Mouse (Mus musculus) heart, adult 18-20 months (tissue): ENCODE results near the gene Gm21981. TPM values are rescaled to one million over a fixed set of nuclear protein-coding genes. Genes with fewer than 3 reads are reported as not detected.
A peak's percentile ranks its signal among the peaks of the same experiment; 100 is the strongest.

Experiments
- DNase-seq, 2 experiments: peaks; one replicate each; pipeline ENCODE4 v3.0.0; 2021 to 2022; ENCODE audit warnings: mixed read lengths in 1 of 2
- total RNA-seq, 2 experiments: library from RNA; stranded (reverse); gene quantifications; 2 replicates each; pipeline ENCODE4 v1.2.3; 2021

Gene Gm21981
- total RNA-seq, 2 experiments from 2014 or later = 0.40 to 0.75 TPM

GRCm38 (mm10) chr17:47702548-47703345, 8.5 kb upstream of the Gm21981 start:
- no peak for DNase-seq

- no peak for DNase-seq
Measured at GRCm38 (mm10) chr17:47701793-47702192, 7.5 kb upstream of the Gm21981 start.

GRCm38 (mm10) chr17:47699055-47699454, 4.8 kb upstream of the Gm21981 start:
- no peak for DNase-seq

GRCm38 (mm10) chr17:47698156-47698555, 3.9 kb upstream of the Gm21981 start:
- no peak for DNase-seq

GRCm38 (mm10) chr17:47695337-47695710, 1.1 kb upstream of the Gm21981 start:
- DNase-seq = no peak

GRCm38 (mm10) chr17:47694503-47695336, 465 bp upstream of the Gm21981 start, which contains the start of gene Prickle4:
TSS of gene Prickle4 (minus strand) at chr17:47694736.
- peak; percentile 98 for DNase-seq

GRCm38 (mm10) chr17:47693671-47694441, 399 bp downstream of the Gm21981 start:
- DNase-seq = peak; percentile 62 to 82

GRCm38 (mm10) chr17:47691650-47692049, 2.6 kb downstream of the Gm21981 start:
- no peak for DNase-seq

GRCm38 (mm10) chr17:47689894-47690293, 4.4 kb downstream of the Gm21981 start:
- no peak for DNase-seq

GRCm38 (mm10) chr17:47688608-47689575, 5.4 kb downstream of the Gm21981 start, which contains the start of gene Frs3:
TSS of gene Frs3 (plus strand) at chr17:47689030.
- peak; percentile 70 to 75 for DNase-seq

- DNase-seq = no peak
Measured at GRCm38 (mm10) chr17:47688344-47688607, 6.0 kb downstream of the Gm21981 start, which contains the start of gene Tomm6. TSS of gene Tomm6 (minus strand) at chr17:47688386.

- DNase-seq = peak; percentile 96 to 97
Measured at GRCm38 (mm10) chr17:47687409-47688343, 6.6 kb downstream of the Gm21981 start.

GRCm38 (mm10) chr17:47682836-47683235, 11.4 kb downstream of the Gm21981 start:
- no peak for DNase-seq

- no peak for DNase-seq
Measured at GRCm38 (mm10) chr17:47678702-47679101, 15.6 kb downstream of the Gm21981 start.

- no peak for DNase-seq
Measured at GRCm38 (mm10) chr17:47678238-47678637, 16.0 kb downstream of the Gm21981 start.

- DNase-seq = peak; percentile 66 to 86
Measured at GRCm38 (mm10) chr17:47676581-47676980, 17.7 kb downstream of the Gm21981 start.

GRCm38 (mm10) chr17:47672311-47673111, 21.7 kb downstream of the Gm21981 start:
- DNase-seq = peak; percentile 64 to 79

- no peak for DNase-seq
Measured at GRCm38 (mm10) chr17:47671988-47672310, 22.3 kb downstream of the Gm21981 start.

- DNase-seq = no peak
Measured at GRCm38 (mm10) chr17:47669166-47669565, 25.1 kb downstream of the Gm21981 start.
